Mouse (Mus musculus): Measurements from ENCODE around the gene Ube2j1.

- TF ChIP-seq CTCF (IDR thresholded peaks at IDR 0.05; ENCODE audit: borderline replicate concordance, extremely low read depth, insufficient read depth, insufficient read length) = no peak
- no peak for TF ChIP-seq POLR2A (IDR thresholded peaks at IDR 0.05; ENCODE audit: borderline replicate concordance, extremely low read depth, insufficient read depth, insufficient read length, poor library complexity, severe bottlenecking)
Observed at GRCm38 (mm10) chr4:32997571-32997970, 33.6 kb upstream of the Ube2j1 start.
